11 mouse cellular contexts compared by ENCODE assay signal in genomic region chr4:117272459-117272858, GRCm38 (mm10). TPM values are rescaled to one million over a fixed set of nuclear protein-coding genes. Genes with fewer than 3 reads are reported as not detected.
DNase-seq lines count a peak whose midpoint lies in the region; ATAC-seq and TF ChIP-seq lines count a peak whose summit lies in the region.
"Had no signal": no experiment of that assay in that cellular context is flagged by ENCODE, and none has a peak within 500 bp of the region (broad histone marks: within the 10 kb centered on the region; RNA-seq: fewer than 3 reads in every experiment).

No protein-coding gene starts in this region.

- ATAC-seq in kidney, embryonic 14.5 days (ENCODE audit: low FRiP score, low TSS enrichment), result peak; percentile 25
- ATAC-seq in intestine, embryonic 14.5 days (replicated peaks; ENCODE audit: low FRiP score, low TSS enrichment, low read depth), result 0 out of 2 replicates have a peak, but pooled peaks have one; percentile 18
- ATAC-seq in midbrain, embryonic 16.5 days, result peak; percentile 60
- no peak for ATAC-seq in erythroid progenitor cell, adult 5-6 weeks (replicated peaks; ENCODE audit: low FRiP score, poor library complexity, severe bottlenecking)

- 16% methylated on average over 12 of the region's 12 CpGs for WGBS in kidney, embryonic 14.5 days
- 40% methylated on average over 12 of the region's 12 CpGs for WGBS in kidney, adult 2 months
- 11% methylated on average over 12 of the region's 12 CpGs for WGBS in embryonic facial prominence, embryonic 10.5 days
- 21% methylated on average over 12 of the region's 12 CpGs for WGBS in intestine, embryonic 14.5 days
- WGBS in midbrain, embryonic 16.5 days, result 4% methylated on average over 12 of the region's 12 CpGs
- 30% methylated on average over 12 of the region's 12 CpGs for WGBS in heart, embryonic 10.5 days

- no peak overlapping the region for H3K27ac ChIP-seq in kidney, embryonic 14.5 days (ENCODE audit: low read depth, low read length)
- H3K27ac ChIP-seq in kidney, adult 2 months (ENCODE audit: insufficient read depth, low read depth, low read length), result no peak overlapping the region
- H3K27ac ChIP-seq in embryonic facial prominence, embryonic 10.5 days (replicated peaks), result peak overlapping the region; percentile 57
- no peak overlapping the region for H3K27ac ChIP-seq in intestine, embryonic 14.5 days (ENCODE audit: low read depth)
- peak overlapping the region; percentile 55; the same call in 1 of the 2 replicates for H3K27ac ChIP-seq in midbrain, embryonic 16.5 days (ENCODE audit: low read length)
- no peak overlapping the region for H3K27ac ChIP-seq in heart, embryonic 10.5 days
- H3K27ac ChIP-seq: liver, embryonic 14.5 days had no signal

- peaks cover 22% of the 10 kb centered on the region for H3K4me1 ChIP-seq in kidney, embryonic 14.5 days (ENCODE audit: control insufficient read depth, insufficient read depth, low read length)
- no peaks in the 10 kb centered on the region for H3K4me1 ChIP-seq in kidney, adult 2 months (ENCODE audit: control insufficient read depth, insufficient read depth, low read length)
- peaks cover 31% of the 10 kb centered on the region for H3K4me1 ChIP-seq in embryonic facial prominence, embryonic 10.5 days
- peaks cover 20% of the 10 kb centered on the region for H3K4me1 ChIP-seq in intestine, embryonic 14.5 days (replicated peaks; ENCODE audit: control insufficient read depth, insufficient read depth, low read length)
- peaks cover 4% of the 10 kb centered on the region; the same call in 1 of the 2 replicates for H3K4me1 ChIP-seq in midbrain, embryonic 16.5 days (ENCODE audit: control insufficient read depth, insufficient read depth, low read length)
- peaks cover 17% of the 10 kb centered on the region; the same call in 1 of the 2 replicates for H3K4me1 ChIP-seq in heart, embryonic 10.5 days

- peaks cover 7% of the 10 kb centered on the region; the same call in 1 of the 2 replicates for H3K27me3 ChIP-seq in kidney, embryonic 14.5 days (ENCODE audit: control insufficient read depth, insufficient read depth, low read length)
- H3K27me3 ChIP-seq in kidney, adult 2 months (replicated peaks; ENCODE audit: control insufficient read depth, insufficient read depth, low read length), result no peaks in the 10 kb centered on the region
- H3K27me3 ChIP-seq in embryonic facial prominence, embryonic 10.5 days (replicated peaks; ENCODE audit: low read depth, poor library complexity, severe bottlenecking), result peaks cover 18% of the 10 kb centered on the region; the same call in 1 of the 2 replicates
- H3K27me3 ChIP-seq in intestine, embryonic 14.5 days (replicated peaks; ENCODE audit: control insufficient read depth, insufficient read depth, low read length), result no peaks in the 10 kb centered on the region
- peaks cover 21% of the 10 kb centered on the region for H3K27me3 ChIP-seq in midbrain, embryonic 16.5 days (ENCODE audit: control insufficient read depth, insufficient read depth, low read depth, low read length)
- peaks cover 22% of the 10 kb centered on the region; the same call in 1 of the 2 replicates for H3K27me3 ChIP-seq in heart, embryonic 10.5 days (ENCODE audit: insufficient read depth, poor library complexity, severe bottlenecking)

- TF ChIP-seq POLR2A in kidney, adult 2 months (IDR thresholded peaks at IDR 0.05; ENCODE audit: low read depth, low read length), result no peak

- H3K9me3 ChIP-seq in kidney, embryonic 14.5 days (ENCODE audit: control insufficient read depth, low read length), result peaks cover 10% of the 10 kb centered on the region
- H3K9me3 ChIP-seq in embryonic facial prominence, embryonic 10.5 days, result peaks cover 11% of the 10 kb centered on the region
- H3K9me3 ChIP-seq in intestine, embryonic 14.5 days (ENCODE audit: control insufficient read depth, low read length), result peaks cover 10% of the 10 kb centered on the region
- peaks cover 4% of the 10 kb centered on the region; the same call in 1 of the 2 replicates for H3K9me3 ChIP-seq in midbrain, embryonic 16.5 days (replicated peaks; ENCODE audit: control insufficient read depth, low read length, poor library complexity, severe bottlenecking)
- H3K9me3 ChIP-seq in heart, embryonic 10.5 days, result peaks cover 10% of the 10 kb centered on the region

- no peak for DNase-seq in kidney, adult 2 months
- DNase-seq in embryonic facial prominence, embryonic 10.5 days (ENCODE audit: low spot score), result peak; percentile 58
- no peak for DNase-seq in intestine, embryonic 14.5 days (ENCODE audit: low spot score)
- no peak for DNase-seq in heart, embryonic 10.5 days (ENCODE audit: low spot score)
- DNase-seq in thymus, postnatal 14 days, result no peak
- DNase-seq: B cell, adult 2 months; cerebellum, postnatal 25 days had no signal

- H3K4me3 ChIP-seq in kidney, embryonic 14.5 days (ENCODE audit: low read length), result no peak overlapping the region
- H3K4me3 ChIP-seq in kidney, adult 2 months (ENCODE audit: insufficient read depth, low read depth, low read length), result no peak overlapping the region
- no peak overlapping the region for H3K4me3 ChIP-seq in embryonic facial prominence, embryonic 10.5 days
- H3K4me3 ChIP-seq in intestine, embryonic 14.5 days (ENCODE audit: low read depth, low read length), result no peak overlapping the region
- no peak overlapping the region for H3K4me3 ChIP-seq in midbrain, embryonic 16.5 days (ENCODE audit: low read depth, low read length)
- H3K4me3 ChIP-seq in heart, embryonic 10.5 days, result no peak overlapping the region

- no peak overlapping the region for H3K4me2 ChIP-seq in kidney, embryonic 14.5 days (replicated peaks; ENCODE audit: low read depth, low read length)
- no peak overlapping the region for H3K4me2 ChIP-seq in intestine, embryonic 14.5 days (ENCODE audit: low read length)
- H3K4me2 ChIP-seq in midbrain, embryonic 16.5 days (ENCODE audit: low read length), result no peak overlapping the region

- peaks cover 48% of the 10 kb centered on the region for H3K36me3 ChIP-seq in kidney, embryonic 14.5 days (ENCODE audit: control insufficient read depth, insufficient read depth, low read length)
- no peaks in the 10 kb centered on the region for H3K36me3 ChIP-seq in kidney, adult 2 months (ENCODE audit: control insufficient read depth, insufficient read depth, low read length)
- peaks cover 66% of the 10 kb centered on the region for H3K36me3 ChIP-seq in embryonic facial prominence, embryonic 10.5 days (replicated peaks)
- H3K36me3 ChIP-seq in intestine, embryonic 14.5 days (ENCODE audit: control insufficient read depth, insufficient read depth, low read length), result peaks cover 51% of the 10 kb centered on the region
- H3K36me3 ChIP-seq in midbrain, embryonic 16.5 days (ENCODE audit: control insufficient read depth, insufficient read depth, low read length), result peaks cover 27% of the 10 kb centered on the region
- peaks cover 63% of the 10 kb centered on the region for H3K36me3 ChIP-seq in heart, embryonic 10.5 days

- H3K9ac ChIP-seq in kidney, embryonic 14.5 days (ENCODE audit: low read depth, low read length), result no peak overlapping the region
- H3K9ac ChIP-seq in intestine, embryonic 14.5 days (ENCODE audit: low read length), result no peak overlapping the region
- H3K9ac ChIP-seq in midbrain, embryonic 16.5 days (ENCODE audit: low read depth, low read length), result no peak overlapping the region
- H3K9ac ChIP-seq: liver, embryonic 14.5 days had no signal

- no peak for TF ChIP-seq CTCF in kidney, adult 2 months (conservative IDR thresholded peaks at IDR 0.05; ENCODE audit: insufficient read depth, insufficient read length, low read depth, low read length)

RNA-seq across cellular contexts. Expression of gene Armh1, which starts 20.5 kb away (rescaled TPM):
- 0.15 and 0.54 TPM in 2 replicates for polyA plus RNA-seq in kidney, embryonic 14.5 days (2014; fragmentation: Nextera tagmentation; extraction: Ambion mirVana)
- 0.25 and 0.53 TPM in 2 replicates for polyA plus RNA-seq in kidney, adult 2 months (2012; rRNA removed)
- 0.26 TPM in 2 replicates for polyA plus RNA-seq in embryonic facial prominence, embryonic 10.5 days (2016; fragmentation: Nextera tagmentation; extraction: Ambion mirVana)
- 0.14 and 0.24 TPM in 2 replicates for polyA plus RNA-seq in intestine, embryonic 14.5 days (2014; fragmentation: Nextera tagmentation; extraction: Ambion mirVana)
- polyA plus RNA-seq in midbrain, embryonic 16.5 days (2015; fragmentation: Nextera tagmentation; extraction: Ambion mirVana), result 1.6 and 3.1 TPM in 2 replicates
- 0.20 and 0.46 TPM in 2 replicates for polyA plus RNA-seq in heart, embryonic 10.5 days (2016; fragmentation: Nextera tagmentation; extraction: Ambion mirVana)
- total RNA-seq in erythroid progenitor cell, adult 5-6 weeks (2015; ENCODE audit: low replicate concordance), result not detected in 2 replicates
- not detected in 2 replicates for total RNA-seq in erythroid progenitor cell, adult 5-6 weeks (2017; ENCODE audit: low replicate concordance)
- polyA plus RNA-seq: liver, embryonic 14.5 days had no signal

RNA-seq across cellular contexts. Expression of gene Tmem53, which starts 20.7 kb away (rescaled TPM):
- 10.1 and 13.8 TPM in 2 replicates for polyA plus RNA-seq in kidney, embryonic 14.5 days (2014; fragmentation: Nextera tagmentation; extraction: Ambion mirVana)
- polyA plus RNA-seq in kidney, adult 2 months (2012; rRNA removed), result 88.1 and 93.5 TPM in 2 replicates
- 10.8 and 11.6 TPM in 2 replicates for polyA plus RNA-seq in embryonic facial prominence, embryonic 10.5 days (2016; fragmentation: Nextera tagmentation; extraction: Ambion mirVana)
- 8.3 and 10.3 TPM in 2 replicates for polyA plus RNA-seq in intestine, embryonic 14.5 days (2014; fragmentation: Nextera tagmentation; extraction: Ambion mirVana)
- 9.3 and 10.1 TPM in 2 replicates for polyA plus RNA-seq in midbrain, embryonic 16.5 days (2015; fragmentation: Nextera tagmentation; extraction: Ambion mirVana)
- 11.0 and 14.4 TPM in 2 replicates for polyA plus RNA-seq in heart, embryonic 10.5 days (2016; fragmentation: Nextera tagmentation; extraction: Ambion mirVana)
- total RNA-seq in erythroid progenitor cell, adult 5-6 weeks (2015; ENCODE audit: low replicate concordance), result 8.4 TPM in 1 of 2 replicates, not detected in the other
- total RNA-seq in erythroid progenitor cell, adult 5-6 weeks (2017; ENCODE audit: low replicate concordance), result 0.39 TPM in 1 of 2 replicates, not detected in the other

Comparison
In these comparisons a context has a peak if more than half of its experiments do, and no peak if none do; other contexts are left out.
1. H3K27ac ChIP-seq: peak in embryonic facial prominence, embryonic 10.5 days (single experiment) and midbrain, embryonic 16.5 days (single experiment); none in kidney, embryonic 14.5 days (single experiment), kidney, adult 2 months (single experiment), intestine, embryonic 14.5 days (single experiment) and heart, embryonic 10.5 days (single experiment).